Comparison of ENCODE assay signal across 14 mouse cellular contexts in the genomic region with DNA sequence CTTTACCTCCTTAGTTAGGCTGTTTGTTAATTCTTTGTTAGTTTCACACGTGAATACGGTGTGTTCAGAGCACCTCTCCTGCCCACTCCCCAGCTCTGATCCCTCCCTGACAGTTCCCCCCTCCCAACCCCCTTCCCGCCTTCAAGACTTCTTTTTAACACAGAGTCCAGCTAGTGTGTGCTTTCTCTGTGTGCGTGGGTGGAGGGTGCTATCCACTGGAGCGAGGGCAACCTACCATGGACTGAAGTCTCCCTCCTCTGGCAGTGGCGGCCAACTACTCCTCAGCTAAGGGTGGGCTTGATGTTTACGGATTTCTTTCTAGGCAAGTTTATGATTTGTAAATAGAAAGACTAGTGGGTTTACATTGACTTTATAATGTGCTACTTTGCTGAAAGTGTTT. TPM values are rescaled to one million over a fixed set of nuclear protein-coding genes. Genes with fewer than 3 reads are reported as not detected.
DNase-seq lines count a peak whose midpoint lies in the region; ATAC-seq and TF ChIP-seq lines count a peak whose summit lies in the region.
"Had no signal": no experiment of that assay in that cellular context is flagged by ENCODE, and none has a peak within 500 bp of the region (broad histone marks: within the 10 kb centered on the region; RNA-seq: fewer than 3 reads in every experiment).

No protein-coding gene starts in this region.

- no peaks in the 10 kb centered on the region for H3K27me3 ChIP-seq in stomach, postnatal 0 days (ENCODE audit: control insufficient read depth, insufficient read depth, low read length)
- H3K27me3 ChIP-seq: embryonic facial prominence, embryonic 13.5 days; heart, embryonic 15.5 days; intestine, embryonic 15.5 days had no signal

- no peaks in the 10 kb centered on the region for H3K9me3 ChIP-seq in stomach, postnatal 0 days (ENCODE audit: control insufficient read depth, low read length)
- H3K9me3 ChIP-seq: embryonic facial prominence, embryonic 13.5 days; G1E; heart, embryonic 15.5 days; intestine, embryonic 15.5 days had no signal

- intact Hi-C loops in gastrocnemius, postnatal 36 days (cut with DNase I): no loop called here

- peaks cover 9% of the 10 kb centered on the region; the same call in 1 of the 2 replicates for H3K36me3 ChIP-seq in stomach, postnatal 0 days (ENCODE audit: control insufficient read depth, insufficient read depth, low read length)

- peak; percentile 34 to 55 for DNase-seq in kidney, postnatal 4 days
- no peak for DNase-seq in kidney, postnatal 14 days
- DNase-seq in CD4-positive, CD25-positive, alpha-beta regulatory T cell, adult 2 months (ENCODE audit: low read depth, low spot score): peak; percentile 76
- no peak for DNase-seq in stomach, postnatal 0 days (ENCODE audit: low spot score)
- DNase-seq in gastrocnemius, adult 8-10 months (ENCODE audit: low spot score in 2 of 2): no peak
- no peak for DNase-seq in gastrocnemius, postnatal 36 days
- DNase-seq: adrenal gland, adult 2 months; cerebellum, adult 18-20 months; spleen, adult 18-20 months had no signal

- ATAC-seq in granulocyte monocyte progenitor cell, adult 5-6 weeks (replicated peaks; ENCODE audit: poor library complexity, severe bottlenecking): peak; percentile 47; the same call in 1 of the 2 replicates
- ATAC-seq in stomach, postnatal 0 days (ENCODE audit: low FRiP score, low TSS enrichment): no peak
- ATAC-seq: intestine, embryonic 15.5 days had no signal

- no peak overlapping the region for H3K27ac ChIP-seq in stomach, postnatal 0 days (replicated peaks)
- H3K27ac ChIP-seq: embryonic facial prominence, embryonic 13.5 days; heart, embryonic 15.5 days; intestine, embryonic 15.5 days had no signal

- 71% methylated on average over 7 of the region's 7 CpGs for WGBS in stomach, postnatal 0 days

- no peak overlapping the region for H3K4me2 ChIP-seq in stomach, postnatal 0 days (replicated peaks; ENCODE audit: low read depth)
- H3K4me2 ChIP-seq: embryonic facial prominence, embryonic 13.5 days; heart, embryonic 15.5 days; intestine, embryonic 15.5 days had no signal

- TF ChIP-seq CTCF in stomach, postnatal 0 days (IDR thresholded peaks at IDR 0.05; ENCODE audit: low read depth): peak; percentile 42

- no peaks in the 10 kb centered on the region for H3K4me1 ChIP-seq in stomach, postnatal 0 days (replicated peaks; ENCODE audit: control insufficient read depth, insufficient read depth)
- H3K4me1 ChIP-seq: embryonic facial prominence, embryonic 13.5 days; heart, embryonic 15.5 days; intestine, embryonic 15.5 days had no signal

- TF ChIP-seq EP300 in stomach, postnatal 0 days (optimal IDR thresholded peaks at IDR 0.05): no peak

- H3K9ac ChIP-seq in stomach, postnatal 0 days (ENCODE audit: low read length): no peak overlapping the region
- H3K9ac ChIP-seq: embryonic facial prominence, embryonic 13.5 days; heart, embryonic 15.5 days; intestine, embryonic 15.5 days had no signal

- no peak overlapping the region for H3K4me3 ChIP-seq in stomach, postnatal 0 days (ENCODE audit: low read depth, low read length)
- H3K4me3 ChIP-seq: embryonic facial prominence, embryonic 13.5 days; heart, embryonic 15.5 days; intestine, embryonic 15.5 days had no signal

RNA-seq across cellular contexts. Expression of gene Cep19, which starts 8.6 kb away (rescaled TPM):
- 9.9 and 18.8 TPM in 2 replicates for total RNA-seq in granulocyte monocyte progenitor cell, adult 5-6 weeks (2014; fragmentation: Nextera tagmentation)
- 27.0 and 36.8 TPM in 2 replicates for total RNA-seq in granulocyte monocyte progenitor cell, adult 5-6 weeks (2017)
- polyA plus RNA-seq in stomach, postnatal 0 days (2015; fragmentation: Nextera tagmentation; extraction: Ambion mirVana): 19.0 and 19.1 TPM in 2 replicates
- total RNA-seq in gastrocnemius, adult 8-10 months (2022): 10 to 100 TPM in 2 of 4 experiments, 1 to 10 TPM in 2; 9.5 to 11.1 (median 10.2) TPM
- total RNA-seq in gastrocnemius, postnatal 36 days (2021): 1 to 10 TPM; 7.8 to 9.4 TPM

RNA-seq across cellular contexts. Expression of gene Pigx, which starts 8.6 kb away (rescaled TPM):
- total RNA-seq in granulocyte monocyte progenitor cell, adult 5-6 weeks (2014; fragmentation: Nextera tagmentation): 84.7 and 88.8 TPM in 2 replicates
- 46.6 and 75.6 TPM in 2 replicates for total RNA-seq in granulocyte monocyte progenitor cell, adult 5-6 weeks (2017)
- polyA plus RNA-seq in stomach, postnatal 0 days (2015; fragmentation: Nextera tagmentation; extraction: Ambion mirVana): 69.8 and 71.8 TPM in 2 replicates
- 10 to 100 TPM; 11.3 to 17.4 (median 11.7) TPM for total RNA-seq in gastrocnemius, adult 8-10 months (2022)
- total RNA-seq in gastrocnemius, postnatal 36 days (2021): 10 to 100 TPM in 1 of 2 experiments, 1 to 10 TPM in 1; 8.8 to 11.6 TPM

RNA-seq across cellular contexts. Expression of gene Pak2, which starts 29.0 kb away (rescaled TPM):
- 65.0 and 67.3 TPM in 2 replicates for total RNA-seq in granulocyte monocyte progenitor cell, adult 5-6 weeks (2014; fragmentation: Nextera tagmentation)
- 54.2 and 54.9 TPM in 2 replicates for total RNA-seq in granulocyte monocyte progenitor cell, adult 5-6 weeks (2017)
- 22.2 and 23.6 TPM in 2 replicates for polyA plus RNA-seq in stomach, postnatal 0 days (2015; fragmentation: Nextera tagmentation; extraction: Ambion mirVana)
- total RNA-seq in gastrocnemius, adult 8-10 months (2022): 10 to 100 TPM; 11.8 to 14.2 (median 13.3) TPM
- 10 to 100 TPM; 12.0 to 13.0 TPM for total RNA-seq in gastrocnemius, postnatal 36 days (2021)

RNA-seq across cellular contexts. Expression of gene Nrros, which starts 57.2 kb away (rescaled TPM):
- total RNA-seq in granulocyte monocyte progenitor cell, adult 5-6 weeks (2014; fragmentation: Nextera tagmentation): 185 and 192 TPM in 2 replicates
- total RNA-seq in granulocyte monocyte progenitor cell, adult 5-6 weeks (2017): 110 and 119 TPM in 2 replicates
- 8.2 TPM in 2 replicates for polyA plus RNA-seq in stomach, postnatal 0 days (2015; fragmentation: Nextera tagmentation; extraction: Ambion mirVana)
- 1 to 10 TPM in 2 of 4 experiments, under 1 TPM in 2; 0.56 to 1.7 (median 1.2) TPM for total RNA-seq in gastrocnemius, adult 8-10 months (2022)
- 1 to 10 TPM; 2.0 to 2.1 TPM for total RNA-seq in gastrocnemius, postnatal 36 days (2021)

Comparison
In these comparisons a context has a peak if more than half of its experiments do, and no peak if none do; other contexts are left out.
1. DNase-seq: peak in kidney, postnatal 4 days (2 of 2) and CD4-positive, CD25-positive, alpha-beta regulatory T cell, adult 2 months (single experiment); none in kidney, postnatal 14 days (single experiment), stomach, postnatal 0 days (single experiment), gastrocnemius, adult 8-10 months (0 of 2) and gastrocnemius, postnatal 36 days (0 of 2).